Mouse (Mus musculus): ENCODE data around the gene Prrt4. TPM values are rescaled to one million over a fixed set of nuclear protein-coding genes. Genes with fewer than 3 reads are reported as not detected.

Prrt4 gene
- total RNA-seq, 2 experiments from 2014 or later = 1.3 to 1.7 TPM

DNA sequence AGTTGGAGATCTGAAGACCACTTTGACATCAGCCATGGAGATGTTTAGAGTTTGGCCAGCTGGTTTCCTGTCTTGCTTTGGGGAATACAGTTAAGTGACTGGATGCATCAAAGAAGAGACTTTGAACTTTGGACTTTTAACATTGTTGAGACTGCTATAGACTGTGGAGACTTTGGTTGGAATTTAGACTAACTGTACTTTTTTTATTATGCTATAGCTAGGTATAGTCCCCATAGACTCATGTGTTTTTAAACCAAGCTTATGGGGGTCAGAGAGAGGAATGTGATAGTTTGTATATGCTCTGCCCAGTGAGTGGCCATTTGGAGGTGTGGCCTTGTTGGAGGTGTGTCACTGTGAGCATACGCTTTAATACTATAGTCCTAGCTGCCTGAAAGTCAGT lies 29.4 kb downstream of the Prrt4 start:
- no peak for DNase-seq

DNA sequence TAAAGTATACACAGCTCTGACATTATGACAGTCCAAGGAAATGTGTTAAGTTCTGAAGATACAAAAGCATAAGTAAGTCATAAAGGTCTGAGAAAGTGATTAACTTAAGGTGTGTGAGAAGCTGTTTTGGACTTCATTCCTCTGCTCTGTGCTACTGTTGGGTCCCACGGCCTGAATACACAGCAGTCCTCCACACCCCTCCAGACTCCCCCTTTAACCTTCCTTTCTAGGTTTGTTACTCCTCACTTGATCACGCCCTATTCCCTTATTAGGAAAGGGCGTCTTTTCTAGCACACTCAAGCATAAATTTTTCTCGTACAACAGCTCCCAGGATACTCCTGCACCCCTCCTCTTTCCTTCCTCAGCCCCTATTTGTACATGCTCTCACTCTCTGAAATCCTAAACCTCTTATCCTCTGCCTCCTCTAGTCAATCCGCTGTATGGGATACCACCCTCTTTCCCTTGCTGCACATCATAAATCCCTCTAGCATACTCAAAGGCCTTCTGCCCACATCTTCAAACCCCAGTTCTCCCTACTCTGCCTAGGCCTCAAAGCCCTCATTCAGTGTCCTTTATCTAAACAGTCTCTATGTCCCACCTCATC lies 31.9 kb downstream of the Prrt4 start:
- no peak for DNase-seq

DNA sequence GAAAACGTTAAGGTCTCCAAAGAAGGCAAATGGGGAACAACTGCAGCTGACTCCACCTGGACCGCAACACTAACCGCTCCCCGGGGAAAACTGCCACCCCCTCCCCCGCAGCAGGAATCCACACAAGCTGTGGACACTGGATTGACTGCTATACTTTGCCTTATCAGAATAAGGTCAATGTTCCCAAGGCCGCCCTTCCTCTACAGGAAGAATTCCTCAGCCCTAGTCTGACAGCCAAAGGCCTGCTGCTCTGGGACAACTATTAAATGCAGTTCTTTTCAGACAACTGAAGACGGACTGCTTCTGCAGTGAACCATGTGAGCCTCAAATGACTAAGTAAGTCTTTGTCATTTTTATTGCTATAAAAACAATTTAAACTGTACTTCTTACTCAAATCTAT lies 32.7 kb downstream of the Prrt4 start:
- peak; percentile 56 to 64 for DNase-seq

DNA sequence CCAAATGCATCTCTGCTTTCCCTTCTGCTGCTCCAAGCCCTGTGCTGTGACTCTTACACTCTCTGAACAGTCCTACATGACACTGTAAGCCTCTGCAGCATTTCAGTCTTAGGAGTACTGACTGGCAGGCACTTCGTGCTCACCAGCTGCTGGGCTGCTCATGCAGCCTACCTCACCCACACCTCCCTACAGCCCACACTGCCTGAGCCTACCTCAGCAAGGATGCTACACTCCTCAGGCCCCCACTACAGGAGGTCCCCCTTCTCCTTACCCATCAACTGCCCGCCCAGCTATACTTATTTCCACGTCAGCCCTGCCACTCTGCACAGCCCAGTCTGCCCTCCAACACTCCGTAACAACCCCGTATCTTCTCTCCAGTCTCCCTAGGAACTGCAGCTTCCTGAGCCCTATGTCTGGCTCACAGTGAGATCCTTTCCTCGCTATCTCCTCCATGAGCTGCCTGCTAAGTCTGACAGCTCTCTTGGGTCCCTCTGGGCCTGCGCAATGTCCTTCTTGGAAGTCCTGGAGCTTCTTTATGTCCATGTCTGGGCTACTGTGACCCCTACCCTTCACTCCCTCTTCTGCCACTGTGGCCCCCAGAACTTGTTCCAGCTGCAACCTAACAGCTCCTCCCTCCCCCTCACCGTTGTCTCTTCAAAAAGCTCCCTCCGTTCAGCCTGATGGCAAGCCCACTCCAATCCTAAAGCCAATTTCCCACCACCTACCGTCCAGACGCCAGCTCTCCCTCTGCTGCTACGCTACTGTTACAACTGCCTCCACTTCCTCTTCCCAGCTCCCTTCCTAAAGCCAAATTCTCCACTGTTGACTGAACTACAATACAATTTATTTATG lies 33.7 kb downstream of the Prrt4 start:
- DNase-seq = peak in 1 of 2 experiments; percentile 17

DNA sequence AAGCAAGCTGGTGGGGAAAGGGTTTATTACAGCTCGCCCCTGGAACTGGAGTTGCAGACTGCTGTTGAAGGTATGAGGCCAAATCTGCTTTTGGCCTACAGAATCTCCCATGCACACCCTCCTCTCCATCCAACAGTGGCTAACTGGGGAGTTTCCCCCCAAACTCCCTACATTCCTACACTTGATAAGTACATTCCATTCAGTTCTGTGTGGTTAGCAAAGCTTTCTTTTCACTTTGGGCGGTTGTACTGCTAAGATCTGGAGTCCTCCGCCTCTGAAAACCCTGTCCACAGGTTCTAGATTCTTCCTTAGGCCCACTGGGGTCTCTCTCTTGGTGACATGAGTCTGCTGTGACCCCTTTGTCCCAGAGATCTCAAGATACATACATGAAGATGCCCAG lies 34.4 kb downstream of the Prrt4 start:
- DNase-seq = peak; percentile 16 to 23

DNA sequence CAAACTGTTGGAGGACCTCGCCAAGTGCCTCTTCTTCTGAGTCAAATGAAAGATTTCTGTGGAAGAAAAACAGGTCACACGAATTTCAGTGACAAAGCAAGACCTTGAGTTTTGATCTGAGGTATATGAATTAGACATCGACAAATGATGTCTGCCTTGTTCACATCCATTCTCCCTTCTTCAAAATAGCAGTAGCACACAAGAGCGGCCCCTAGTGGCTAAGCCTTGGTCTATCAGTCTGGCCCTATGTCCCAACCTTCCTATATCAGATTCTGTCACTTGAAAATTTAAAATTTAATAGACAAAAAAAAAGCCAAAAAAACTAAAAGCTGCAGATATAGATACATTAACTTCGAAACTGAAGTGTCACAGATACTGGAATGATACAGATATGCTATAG lies 35.8 kb downstream of the Prrt4 start:
- peak; percentile 47 to 83 for DNase-seq

DNA sequence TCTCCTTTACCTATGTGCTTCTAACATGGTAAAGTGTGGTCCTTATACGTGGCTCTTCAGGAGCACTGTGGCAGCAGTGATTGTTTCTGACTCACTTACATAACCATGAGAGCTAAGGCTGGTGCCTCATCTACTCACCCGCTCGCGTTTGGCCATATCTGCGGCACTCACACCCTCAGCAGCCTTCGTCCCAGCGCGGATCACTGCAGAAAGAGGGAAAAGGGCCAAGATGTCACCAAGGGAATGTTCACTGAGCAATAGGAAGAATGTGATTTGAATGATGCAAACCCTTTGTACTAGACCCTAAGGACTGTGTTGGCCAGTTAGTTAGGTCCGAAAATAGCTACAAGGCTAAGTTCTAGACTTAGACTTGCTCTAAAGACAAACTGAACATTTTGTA lies 41.9 kb downstream of the Prrt4 start:
- DNase-seq = peak in 1 of 2 experiments; percentile 29

DNA sequence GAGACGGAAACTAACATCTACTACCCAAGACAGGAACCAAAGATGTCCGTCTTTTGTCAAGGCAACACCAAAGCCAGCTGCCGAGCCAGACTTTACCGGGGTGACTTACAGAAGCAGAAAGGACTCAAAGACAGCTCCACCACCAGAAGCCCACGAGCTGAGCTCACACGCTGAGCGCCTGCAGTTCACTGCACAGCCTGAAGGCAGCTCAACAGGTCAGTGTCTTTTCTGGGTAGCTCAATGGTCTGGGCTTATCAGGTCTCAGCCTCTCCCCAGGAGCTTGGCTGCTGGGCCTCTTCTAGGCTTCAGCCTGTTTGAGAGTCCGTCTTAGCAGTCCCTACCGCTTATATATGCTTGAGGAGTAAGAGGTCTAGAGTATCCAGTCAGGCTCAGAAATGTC lies 46.3 kb downstream of the Prrt4 start:
- DNase-seq = no peak

DNA sequence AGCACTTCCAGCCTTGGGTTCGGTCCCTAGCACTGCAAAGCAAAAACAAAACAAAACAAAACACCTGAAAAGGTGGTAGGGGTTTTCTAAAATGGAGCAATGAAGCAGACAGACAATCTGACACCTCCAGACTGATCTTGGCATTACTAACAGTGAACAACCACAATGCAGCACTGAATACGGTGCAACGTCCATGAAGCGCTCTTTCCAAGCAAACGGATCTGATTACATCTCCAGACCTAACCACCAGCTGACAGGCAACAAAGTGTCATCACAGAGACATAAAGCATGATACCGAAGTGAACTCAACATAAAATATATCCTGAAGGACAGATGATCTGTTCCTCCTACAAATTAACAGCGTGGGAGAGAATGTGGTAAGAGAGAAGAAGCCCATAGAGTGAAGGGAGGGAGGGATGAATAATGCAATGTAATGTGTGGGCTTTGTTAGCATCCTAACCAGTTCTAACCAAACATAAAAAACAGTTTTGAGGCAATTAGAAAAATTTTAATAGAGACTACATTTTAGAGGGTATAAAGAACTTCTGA lies 52.4 kb downstream of the Prrt4 start:
- no peak for DNase-seq

DNA sequence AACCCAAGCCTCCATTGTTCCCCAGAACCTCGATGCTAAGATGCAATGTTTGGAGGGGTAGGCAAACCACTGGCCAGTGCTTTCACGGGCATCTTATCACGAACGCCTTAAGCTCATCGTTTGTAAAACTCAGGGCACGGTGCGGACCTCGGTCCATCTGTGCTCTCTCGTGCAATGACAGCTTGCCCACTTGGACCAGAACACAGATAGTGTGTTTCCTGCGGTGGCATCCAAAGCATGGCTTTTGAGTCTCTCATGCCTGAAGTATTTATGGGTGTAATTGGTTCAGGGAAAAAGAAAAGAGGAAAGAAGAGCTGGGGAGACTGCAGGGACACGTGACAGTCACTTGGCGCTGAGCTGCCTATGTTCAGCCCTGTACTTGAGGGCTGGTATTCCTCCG lies 59.4 kb downstream of the Prrt4 start:
- no peak for DNase-seq

Small RNAs within 50 kb of the gene (microRNA-seq; reads per million reads assigned to microRNA genes)
- 0 reads per million in 2 experiments for gene Gm24303

Other genes starting within 250 kb of the Prrt4 start
- gene Lep, start 119.4 kb downstream of the Prrt4 start, total RNA-seq (2021) = under 1 TPM; 0.10 to 0.97 TPM
- gene Rbm28, start 14.6 kb downstream of the Prrt4 start, total RNA-seq (2021) = 10 to 100 TPM; 16.2 to 19.5 TPM
- 10 to 100 TPM; 18.8 to 19.6 TPM for gene Impdh1, start 36.8 kb upstream of the Prrt4 start, total RNA-seq (2021)
- gene Hilpda, start 92.9 kb upstream of the Prrt4 start, total RNA-seq (2021) = 1 to 10 TPM; 4.6 to 5.9 TPM
- not detected for gene Fam71f2, start 100.0 kb upstream of the Prrt4 start, total RNA-seq (2021)
- gene Fam71f1, start 139.6 kb upstream of the Prrt4 start, total RNA-seq (2021) = not detected
- 100 to 1,000 TPM; 239 to 241 TPM for gene Calu, start 168.5 kb upstream of the Prrt4 start, total RNA-seq (2021)
- not detected for gene Opn1sw, start 208.9 kb upstream of the Prrt4 start, total RNA-seq (2021)
- 1 to 10 TPM; 1.6 to 2.1 TPM for gene Ccdc136, start 216.7 kb upstream of the Prrt4 start, total RNA-seq (2021)

Measured in heart, adult 18-20 months (tissue).